Mouse (Mus musculus): ENCODE measurements around the gene Hist1h2ba. TPM values are rescaled to one million over a fixed set of nuclear protein-coding genes. Genes with fewer than 3 reads are reported as not detected.

Gene Hist1h2ba
- not detected in 2 replicates for polyA plus RNA-seq (2012; rRNA removed)

DNA sequence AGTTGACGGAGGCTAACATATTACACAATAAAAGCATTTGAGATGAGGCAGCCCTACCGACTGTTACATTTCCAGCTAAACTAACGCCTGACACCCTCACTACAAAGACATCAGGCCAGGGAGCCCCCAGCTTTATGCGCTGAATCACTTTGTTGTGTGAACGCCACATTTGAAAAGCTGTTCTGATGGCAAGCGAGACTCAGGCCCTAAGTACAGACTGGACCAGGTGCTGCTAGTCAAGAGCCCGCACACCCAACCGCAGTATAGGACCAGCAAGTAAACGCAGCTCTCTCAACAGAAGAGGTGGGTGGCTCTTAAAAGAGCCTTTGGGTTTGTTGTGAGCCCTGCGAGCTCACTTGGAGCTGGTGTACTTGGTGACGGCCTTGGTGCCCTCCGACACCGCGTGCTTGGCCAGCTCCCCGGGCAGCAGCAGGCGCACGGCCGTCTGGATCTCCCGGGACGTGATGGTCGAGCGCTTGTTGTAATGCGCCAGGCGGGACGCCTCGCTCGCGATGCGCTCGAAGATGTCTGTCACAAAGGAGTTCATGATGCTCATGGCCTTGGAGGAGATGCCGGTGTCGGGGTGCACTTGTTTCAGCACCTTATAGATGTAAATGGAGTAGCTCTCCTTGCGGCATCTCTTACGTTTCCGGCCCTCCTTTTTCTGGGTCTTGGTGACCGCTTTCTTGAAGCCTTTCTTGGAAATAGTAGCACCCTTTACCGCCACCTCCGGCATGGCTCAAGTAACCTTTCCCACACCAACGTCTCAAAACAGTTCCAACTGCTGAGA lies at the start of gene Hist1h2ba:
TSS of gene Hist1h2ba (minus strand) at position 736 of the 790 bp plus-strand sequence.
- WGBS: 95% methylated on average over 39 of the region's 39 CpGs
- Histone ChIP-seq H3K27me3 (ENCODE audit: control insufficient read depth, insufficient read depth, low read length) (no peaks in the 10 kb centered on the region), H3K4me1 (ENCODE audit: control insufficient read depth, insufficient read depth, low read length) (no peaks in the 10 kb centered on the region), H3K27ac (ENCODE audit: insufficient read depth, low read length) (no peak within 1 kb of the TSS), H3K4me3 (replicated peaks; ENCODE audit: insufficient read depth, low read depth, low read length) (no peak within 1 kb of the TSS)
- no peak for TF ChIP-seq POLR2A (IDR thresholded peaks at IDR 0.05; ENCODE audit: borderline replicate concordance, insufficient read depth, low read length)
- no peak for TF ChIP-seq CTCF (IDR thresholded peaks at IDR 0.05; ENCODE audit: borderline replicate concordance, insufficient read depth, low read depth, low read length)
- no peak for DNase-seq

DNA sequence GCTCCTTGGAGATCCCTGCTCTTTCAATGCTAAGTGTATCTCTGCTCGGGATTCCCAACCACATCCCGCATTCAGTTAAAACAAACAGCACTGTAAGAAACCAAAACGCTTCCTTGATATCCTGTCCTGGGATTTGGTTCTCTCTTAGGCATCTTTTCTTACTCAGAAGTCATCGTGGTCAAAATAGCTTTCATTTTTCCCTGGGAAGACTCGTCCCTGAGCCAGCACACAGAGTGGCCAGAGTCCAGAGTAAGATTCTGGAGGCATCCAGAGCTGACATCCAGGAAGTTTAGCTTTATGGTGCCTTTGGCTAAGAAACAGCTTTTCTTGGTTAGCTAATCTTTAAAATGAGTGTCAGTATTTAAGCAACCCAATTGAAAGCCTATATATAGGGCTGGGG lies 38.3 kb upstream of the Hist1h2ba start:
- WGBS: 75% methylated on average over 5 of the region's 5 CpGs
- TF ChIP-seq CTCF (IDR thresholded peaks at IDR 0.05; ENCODE audit: borderline replicate concordance, insufficient read depth, low read depth, low read length) (no peak), POLR2A (IDR thresholded peaks at IDR 0.05; ENCODE audit: borderline replicate concordance, insufficient read depth, low read length) (no peak)
- H3K4me3 ChIP-seq (replicated peaks; ENCODE audit: insufficient read depth, low read depth, low read length): no peak overlapping the region
- DNase-seq: no peak
- H3K27me3 ChIP-seq (ENCODE audit: control insufficient read depth, insufficient read depth, low read length): no peaks in the 10 kb centered on the region
- no peaks in the 10 kb centered on the region for H3K4me1 ChIP-seq (ENCODE audit: control insufficient read depth, insufficient read depth, low read length)
- no peak overlapping the region for H3K27ac ChIP-seq (ENCODE audit: insufficient read depth, low read length)

DNA sequence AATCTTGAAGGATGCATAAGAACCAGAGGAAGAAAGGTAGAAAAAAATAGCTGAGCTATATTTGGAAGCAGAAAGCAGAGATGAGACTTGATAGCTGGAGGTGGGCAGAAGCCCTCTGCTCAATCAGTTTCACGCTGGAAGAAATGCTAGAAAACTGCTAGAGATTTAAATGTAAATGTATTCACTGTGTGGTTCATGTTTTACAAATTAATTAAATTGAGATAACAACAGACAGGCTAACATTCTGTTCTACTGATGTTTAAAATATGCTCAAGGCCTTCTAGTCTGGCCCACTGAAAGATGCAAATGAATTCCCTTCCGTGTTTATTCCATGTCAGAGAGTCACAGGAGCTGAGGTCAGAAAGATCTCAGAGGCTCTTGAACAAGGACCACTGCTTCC lies 37.9 kb upstream of the Hist1h2ba start:
- DNase-seq: no peak

DNA sequence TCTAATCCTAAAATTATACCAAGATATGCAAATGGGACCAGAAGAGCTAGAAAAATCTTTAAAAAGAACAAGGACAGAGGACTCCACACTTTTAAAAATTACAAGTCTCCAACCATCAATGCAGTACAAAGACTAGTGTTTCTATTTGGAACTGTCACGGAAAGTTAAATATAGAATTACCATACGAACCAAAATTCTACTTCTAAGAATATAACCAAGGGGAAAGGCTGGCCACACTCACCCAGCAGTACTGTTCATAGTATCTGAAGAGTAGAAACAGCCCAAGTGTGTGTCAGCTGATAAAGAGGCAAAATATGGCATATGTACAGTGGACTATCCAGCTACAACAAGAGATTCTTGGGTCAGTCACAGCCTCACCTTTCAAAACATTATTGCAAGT lies 31.0 kb upstream of the Hist1h2ba start:
- Histone ChIP-seq H3K27ac (ENCODE audit: insufficient read depth, low read length) (no peak overlapping the region), H3K4me1 (ENCODE audit: control insufficient read depth, insufficient read depth, low read length) (no peaks in the 10 kb centered on the region), H3K27me3 (ENCODE audit: control insufficient read depth, insufficient read depth, low read length) (no peaks in the 10 kb centered on the region; the same call in 1 of the 2 replicates), H3K4me3 (replicated peaks; ENCODE audit: insufficient read depth, low read depth, low read length) (no peak overlapping the region)
- TF ChIP-seq CTCF (IDR thresholded peaks at IDR 0.05; ENCODE audit: borderline replicate concordance, insufficient read depth, low read depth, low read length) (no peak), POLR2A (IDR thresholded peaks at IDR 0.05; ENCODE audit: borderline replicate concordance, insufficient read depth, low read length) (no peak)
- 80% methylated on average over 2 of the region's 2 CpGs for WGBS
- no peak for DNase-seq

More for the DNA sequence above, 37.9 kb upstream of the Hist1h2ba start:
- H3K4me3 ChIP-seq (replicated peaks; ENCODE audit: insufficient read depth, low read depth, low read length): no peak overlapping the region
- H3K27ac ChIP-seq (ENCODE audit: insufficient read depth, low read length): no peak overlapping the region
- WGBS: 76% methylated on average over 2 of the region's 2 CpGs
- no peaks in the 10 kb centered on the region for H3K4me1 ChIP-seq (ENCODE audit: control insufficient read depth, insufficient read depth, low read length)
- H3K27me3 ChIP-seq (ENCODE audit: control insufficient read depth, insufficient read depth, low read length): no peaks in the 10 kb centered on the region
- TF ChIP-seq CTCF (IDR thresholded peaks at IDR 0.05; ENCODE audit: borderline replicate concordance, insufficient read depth, low read depth, low read length) (no peak), POLR2A (IDR thresholded peaks at IDR 0.05; ENCODE audit: borderline replicate concordance, insufficient read depth, low read length) (no peak)

DNA sequence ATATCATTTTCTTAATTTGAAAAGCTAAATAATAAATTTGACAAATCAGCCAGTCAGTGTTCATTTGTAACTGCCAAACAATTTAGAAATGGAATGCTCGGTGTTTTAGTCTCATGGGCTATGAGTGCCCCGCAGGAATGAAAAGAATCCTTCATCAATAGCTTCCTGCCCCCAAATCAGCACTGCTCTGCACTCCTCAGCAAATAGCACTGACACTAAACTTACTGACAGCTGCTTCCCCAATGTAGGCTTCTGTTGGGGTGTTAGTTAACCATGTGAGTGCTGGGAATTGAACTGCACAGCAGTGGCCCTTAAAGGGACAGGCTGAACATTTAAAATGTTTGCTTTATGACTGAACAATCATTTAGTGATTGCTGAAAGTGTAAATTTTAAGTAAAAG lies 25.8 kb upstream of the Hist1h2ba start:
- no peak overlapping the region for H3K4me3 ChIP-seq (replicated peaks; ENCODE audit: insufficient read depth, low read depth, low read length)
- whole genome bisulfite sequencing: 47% methylated on average over 2 of the region's 2 CpGs
- H3K27ac ChIP-seq (ENCODE audit: insufficient read depth, low read length): no peak overlapping the region
- TF ChIP-seq POLR2A (IDR thresholded peaks at IDR 0.05; ENCODE audit: borderline replicate concordance, insufficient read depth, low read length) (no peak), CTCF (IDR thresholded peaks at IDR 0.05; ENCODE audit: borderline replicate concordance, insufficient read depth, low read depth, low read length) (no peak)
- no peaks in the 10 kb centered on the region for H3K4me1 ChIP-seq (ENCODE audit: control insufficient read depth, insufficient read depth, low read length)
- no peaks in the 10 kb centered on the region; the same call in 1 of the 2 replicates for H3K27me3 ChIP-seq (ENCODE audit: control insufficient read depth, insufficient read depth, low read length)
- DNase-seq: no peak

DNA sequence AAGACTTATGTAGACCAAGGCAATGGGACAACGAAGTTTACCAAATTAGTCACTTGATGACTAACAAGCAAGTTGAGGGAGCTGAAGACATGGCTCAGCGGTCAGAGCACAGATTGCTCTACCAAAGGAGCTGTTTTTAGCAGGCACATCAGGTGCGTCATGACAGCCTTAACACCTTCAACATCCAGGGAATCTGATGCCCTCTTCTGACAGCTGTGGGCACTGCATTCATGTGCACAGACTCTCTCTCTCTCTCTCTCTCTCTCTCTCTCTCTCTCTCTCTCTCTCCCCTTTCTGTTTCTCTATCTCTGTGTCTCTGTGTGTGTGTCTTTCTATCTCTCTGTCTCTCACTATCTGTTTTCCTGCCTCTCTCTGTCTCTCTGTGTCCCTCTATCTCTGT lies 17.0 kb upstream of the Hist1h2ba start:
- H3K4me3 ChIP-seq (replicated peaks; ENCODE audit: insufficient read depth, low read depth, low read length): no peak overlapping the region
- H3K4me1 ChIP-seq (ENCODE audit: control insufficient read depth, insufficient read depth, low read length): no peaks in the 10 kb centered on the region
- no peak for TF ChIP-seq CTCF (IDR thresholded peaks at IDR 0.05; ENCODE audit: borderline replicate concordance, insufficient read depth, low read depth, low read length)
- TF ChIP-seq POLR2A (IDR thresholded peaks at IDR 0.05; ENCODE audit: borderline replicate concordance, insufficient read depth, low read length): no peak
- H3K27me3 ChIP-seq (ENCODE audit: control insufficient read depth, insufficient read depth, low read length): no peaks in the 10 kb centered on the region
- no peak for DNase-seq
- WGBS: 82% methylated on average over 3 of the region's 3 CpGs
- no peak overlapping the region for H3K27ac ChIP-seq (ENCODE audit: insufficient read depth, low read length)

DNA sequence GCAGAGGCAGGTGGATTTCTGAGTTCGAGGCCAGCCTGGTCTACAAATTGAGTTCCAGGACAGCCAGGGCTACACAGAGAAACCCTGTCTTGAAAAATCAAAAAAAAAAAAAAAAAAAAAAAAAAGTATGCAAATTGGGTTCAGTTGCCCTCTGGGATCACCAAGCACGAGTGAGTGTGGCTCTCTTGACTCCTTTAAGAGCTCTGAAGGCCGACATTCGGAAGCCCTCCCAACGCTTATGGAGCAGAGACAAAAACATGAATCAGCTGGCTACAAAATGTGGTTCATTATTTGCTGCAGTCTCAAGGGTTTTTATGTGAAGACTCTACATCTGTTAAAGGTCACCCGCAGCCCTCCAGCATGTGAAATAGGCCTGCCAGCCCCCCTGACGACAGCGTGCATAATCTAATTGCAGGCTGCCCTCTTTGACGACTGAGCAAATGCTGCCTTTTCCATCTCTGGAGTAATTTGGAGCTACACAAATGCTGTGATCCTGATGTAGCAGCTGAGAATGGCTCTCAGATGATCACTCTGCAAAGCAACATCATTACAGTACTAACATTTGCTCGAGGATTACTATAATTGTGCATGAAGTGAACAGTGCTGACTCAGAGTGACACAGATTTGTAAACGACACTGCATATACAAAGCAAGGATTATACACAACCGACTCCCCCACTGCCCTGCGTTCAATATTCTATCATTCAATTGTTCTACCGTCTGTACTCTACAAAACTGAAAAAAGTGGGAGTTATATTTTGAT lies 15.7 kb upstream of the Hist1h2ba start:
- no peak overlapping the region for H3K4me3 ChIP-seq (replicated peaks; ENCODE audit: insufficient read depth, low read depth, low read length)
- TF ChIP-seq POLR2A (IDR thresholded peaks at IDR 0.05; ENCODE audit: borderline replicate concordance, insufficient read depth, low read length) (no peak), CTCF (IDR thresholded peaks at IDR 0.05; ENCODE audit: borderline replicate concordance, insufficient read depth, low read depth, low read length) (no peak)
- H3K4me1 ChIP-seq (ENCODE audit: control insufficient read depth, insufficient read depth, low read length): no peaks in the 10 kb centered on the region
- no peak for DNase-seq
- 33% methylated on average over 14 of the region's 14 CpGs for WGBS
- no peaks in the 10 kb centered on the region for H3K27me3 ChIP-seq (ENCODE audit: control insufficient read depth, insufficient read depth, low read length)
- no peak overlapping the region for H3K27ac ChIP-seq (ENCODE audit: insufficient read depth, low read length)

Measured in cerebellum, adult 2 months (tissue).